Mouse (Mus musculus): ENCODE measurements around the gene Ndufaf2. TPM values are rescaled to one million over a fixed set of nuclear protein-coding genes. Genes with fewer than 3 reads are reported as not detected.

The Ndufaf2 gene
- 110 and 121 TPM in 2 replicates for polyA plus RNA-seq (2021; fragmentation: Nextera tagmentation)
- long read RNA-seq, experiment 1, transcript Ndufaf2-201 (4 exons, 678 nt), result major isoform, 8 of 24 reads
- long read RNA-seq, experiment 1, partial matches to known transcripts, result 2 of 24 reads
- long read RNA-seq, experiment 1, other reads (novel, unspliced or antisense), result 14 of 24 reads
- long read RNA-seq, experiment 2, transcript Ndufaf2-201 (4 exons, 678 nt), result major isoform, 72 of 93 reads
- long read RNA-seq, experiment 2, partial matches to known transcripts, result 12 of 93 reads
- long read RNA-seq, experiment 2, other reads (novel, unspliced or antisense), result 8 of 93 reads

DNA sequence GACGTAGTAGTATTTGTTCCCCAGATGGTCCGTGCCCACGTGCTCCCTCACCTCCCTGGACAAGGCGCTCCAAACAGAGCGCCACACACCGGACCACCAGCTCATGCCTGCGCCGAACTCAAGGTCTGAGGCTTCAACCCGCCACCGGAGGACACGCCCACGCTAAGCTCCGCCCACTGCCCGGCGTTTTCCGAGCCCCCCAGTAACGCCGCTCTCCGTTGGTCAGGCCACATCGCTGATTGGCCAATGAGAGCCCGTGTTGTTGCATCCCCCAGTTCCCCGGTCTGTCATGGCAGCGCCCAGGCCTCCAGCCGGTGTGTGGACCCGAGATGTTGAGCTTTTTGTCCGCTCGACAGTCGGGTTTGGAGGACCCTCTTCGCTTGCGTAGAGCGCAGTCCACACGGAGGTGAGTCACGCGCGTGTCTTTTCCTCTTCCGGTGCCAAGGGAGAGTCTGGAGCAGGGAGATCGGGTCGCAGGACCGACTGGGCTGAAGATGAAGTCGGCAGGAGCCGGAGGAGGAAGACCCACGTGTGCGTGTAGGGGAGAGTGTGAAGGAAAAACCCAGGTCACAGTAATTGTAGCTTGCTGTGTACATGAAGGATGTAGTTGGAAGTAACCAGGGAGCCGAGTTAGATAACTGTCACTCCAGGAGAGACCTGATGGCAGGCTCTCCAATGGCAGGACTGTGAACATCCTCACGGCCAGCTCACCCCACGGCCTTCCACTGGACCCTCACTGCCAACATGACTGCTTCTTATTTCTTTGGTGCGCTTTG lies at the start of gene Ndufaf2, which contains the start of gene Ercc8:
Gene Ndufaf2 (minus strand): TSS at position 159 of the 776 bp plus-strand sequence.
Gene Ercc8 (plus strand): TSS at position 267 of the 776 bp plus-strand sequence.

GRCm38 (mm10) chr13:108044222-108044941 lies 114.0 kb downstream of the Ndufaf2 start, which contains the start of gene Smim15:
Gene Smim15, plus strand, starts transcription at chr13:108044446.

Other genes with a start within 250 kb of the Ndufaf2 start
- gene Smim15, start 114.2 kb downstream of the Ndufaf2 start, polyA plus RNA-seq (2021; fragmentation: Nextera tagmentation), result 59.2 and 77.4 TPM in 2 replicates
- gene Ercc8, start 108 bp upstream of the Ndufaf2 start, polyA plus RNA-seq (2021; fragmentation: Nextera tagmentation), result 6.6 and 11.5 TPM in 2 replicates
- 10.1 and 10.5 TPM in 2 replicates for gene Elovl7, start 55.8 kb upstream of the Ndufaf2 start, polyA plus RNA-seq (2021; fragmentation: Nextera tagmentation)
- 0.14 and 0.26 TPM in 2 replicates for gene Depdc1b, start 157.7 kb upstream of the Ndufaf2 start, polyA plus RNA-seq (2021; fragmentation: Nextera tagmentation)